Mouse (Mus musculus): ENCODE results near the gene Tex28.

- TF ChIP-seq CTCF (IDR thresholded peaks at IDR 0.05) (no peak), POLR2A (IDR thresholded peaks at IDR 0.05; ENCODE audit: insufficient read depth, low read depth, low read length) (no peak)
Measured at GRCm38 (mm10) chrX:74203556-74203955, 35.9 kb upstream of the Tex28 start.
